In genomic region chr11:80173963-80174670, GRCm38 (mm10) we compare ENCODE assay signal across 30 mouse cellular contexts. TPM values are rescaled to one million over a fixed set of nuclear protein-coding genes. Genes with fewer than 3 reads are reported as not detected.
A peak's percentile ranks its signal among the peaks of the same experiment; 100 is the strongest.
DNase-seq lines count a peak whose midpoint lies in the region; ATAC-seq and TF ChIP-seq lines count a peak whose summit lies in the region.
"Had no signal": no experiment of that assay in that cellular context is flagged by ENCODE, and none has a peak within 500 bp of the region (broad histone marks: within the 10 kb centered on the region; RNA-seq: fewer than 3 reads in every experiment).

No protein-coding gene starts in this region.

- no peaks in the 10 kb centered on the region for H3K36me3 ChIP-seq in kidney, adult 2 months (ENCODE audit: control insufficient read depth, insufficient read depth, low read length)
- no peaks in the 10 kb centered on the region for H3K36me3 ChIP-seq in ES-Bruce4 (ENCODE audit: control insufficient read depth, insufficient read depth, low read length, poor library complexity, severe bottlenecking)
- H3K36me3 ChIP-seq in intestine, embryonic 16.5 days (ENCODE audit: control insufficient read depth, insufficient read depth, low read length), result no peaks in the 10 kb centered on the region
- no peaks in the 10 kb centered on the region for H3K36me3 ChIP-seq in stomach, postnatal 0 days (ENCODE audit: control insufficient read depth, insufficient read depth, low read length)
- H3K36me3 ChIP-seq: embryonic facial prominence, embryonic 12.5 days; forebrain, embryonic 10.5 days; forebrain, embryonic 15.5 days; heart, embryonic 13.5 days; hindbrain, embryonic 10.5 days; kidney, embryonic 15.5 days; neural tube, embryonic 12.5 days had no signal

- 0 out of 2 replicates have a peak, but pooled peaks have one; percentile 10 for TF ChIP-seq EP300 in ES-Bruce4 (IDR thresholded peaks at IDR 0.05; ENCODE audit: insufficient read depth, low read depth, low read length)
- no peak for TF ChIP-seq EP300 in stomach, postnatal 0 days (optimal IDR thresholded peaks at IDR 0.05)

- no peaks in the 10 kb centered on the region for H3K27me3 ChIP-seq in kidney, adult 2 months (replicated peaks; ENCODE audit: control insufficient read depth, insufficient read depth, low read length)
- no peaks in the 10 kb centered on the region for H3K27me3 ChIP-seq in ES-Bruce4 (ENCODE audit: control insufficient read depth, insufficient read depth, low read length, poor library complexity, severe bottlenecking)
- no peaks in the 10 kb centered on the region for H3K27me3 ChIP-seq in intestine, embryonic 16.5 days (replicated peaks; ENCODE audit: control insufficient read depth, insufficient read depth, low read length)
- no peaks in the 10 kb centered on the region for H3K27me3 ChIP-seq in stomach, postnatal 0 days (ENCODE audit: control insufficient read depth, insufficient read depth, low read length)
- H3K27me3 ChIP-seq: embryonic facial prominence, embryonic 12.5 days; forebrain, embryonic 15.5 days; heart, embryonic 13.5 days; kidney, embryonic 15.5 days had no signal

- DNase-seq in kidney, adult 2 months, result no peak
- DNase-seq in kidney, postnatal 14 days, result no peak
- peak; percentile 35 for DNase-seq in R1 (ENCODE audit: low read depth, low spot score)
- no peak for DNase-seq in natural killer cell, adult 2 months (ENCODE audit: low spot score in 2 of 2)
- no peak for DNase-seq in stomach, postnatal 0 days (ENCODE audit: low spot score)
- DNase-seq: adrenal gland, postnatal 10 days; cerebellum, adult 11-12 months; cerebellum, adult 9-11 months; embryo, embryonic 11 days; heart, postnatal 14 days; kidney, adult 11 months; kidney, postnatal 36 days; left cerebral cortex, postnatal 4 days; lung, embryonic 14.5 days; lung, postnatal 14 days; thymus, postnatal 4 days had no signal

- peak overlapping the region; percentile 21; the same call in 1 of the 2 replicates for H3K27ac ChIP-seq in kidney, adult 2 months (ENCODE audit: insufficient read depth, low read depth, low read length)
- peak overlapping the region; percentile 7; the same call in 1 of the 2 replicates for H3K27ac ChIP-seq in ES-Bruce4 (ENCODE audit: insufficient read depth, low read length)
- H3K27ac ChIP-seq in intestine, embryonic 16.5 days (ENCODE audit: low read length), result no peak overlapping the region
- no peak overlapping the region for H3K27ac ChIP-seq in stomach, postnatal 0 days (replicated peaks)
- H3K27ac ChIP-seq: embryonic facial prominence, embryonic 12.5 days; forebrain, embryonic 10.5 days; forebrain, embryonic 15.5 days; heart, embryonic 13.5 days; hindbrain, embryonic 10.5 days; kidney, embryonic 15.5 days; layer of hippocampus, adult 2 months; neural tube, embryonic 12.5 days had no signal

- H3K9me3 ChIP-seq in ES-Bruce4 (replicated peaks; ENCODE audit: control insufficient read depth, insufficient read depth, low read length, poor library complexity, severe bottlenecking), result no peaks in the 10 kb centered on the region
- H3K9me3 ChIP-seq in intestine, embryonic 16.5 days (ENCODE audit: control insufficient read depth, low read length), result no peaks in the 10 kb centered on the region
- no peaks in the 10 kb centered on the region for H3K9me3 ChIP-seq in stomach, postnatal 0 days (ENCODE audit: control insufficient read depth, low read length)
- H3K9me3 ChIP-seq: embryonic facial prominence, embryonic 12.5 days; forebrain, embryonic 10.5 days; forebrain, embryonic 15.5 days; heart, embryonic 13.5 days; hindbrain, embryonic 10.5 days; kidney, embryonic 15.5 days; neural tube, embryonic 12.5 days had no signal

- 79% methylated on average over 11 of the region's 11 CpGs for WGBS in kidney, adult 2 months
- WGBS in intestine, embryonic 16.5 days, result 71% methylated on average over 11 of the region's 11 CpGs
- WGBS in stomach, postnatal 0 days, result 74% methylated on average over 11 of the region's 11 CpGs

- H3K4me3 ChIP-seq in kidney, adult 2 months (ENCODE audit: insufficient read depth, low read depth, low read length), result no peak overlapping the region
- no peak overlapping the region for H3K4me3 ChIP-seq in ES-Bruce4 (ENCODE audit: low read depth, low read length)
- H3K4me3 ChIP-seq in intestine, embryonic 16.5 days (ENCODE audit: low read length), result no peak overlapping the region
- H3K4me3 ChIP-seq in stomach, postnatal 0 days (ENCODE audit: low read depth, low read length), result no peak overlapping the region
- H3K4me3 ChIP-seq: embryonic facial prominence, embryonic 12.5 days; forebrain, embryonic 10.5 days; forebrain, embryonic 15.5 days; heart, embryonic 13.5 days; hindbrain, embryonic 10.5 days; kidney, embryonic 15.5 days; layer of hippocampus, adult 2 months; neural tube, embryonic 12.5 days had no signal

- no peak overlapping the region for H3K4me2 ChIP-seq in intestine, embryonic 16.5 days (ENCODE audit: low read depth, low read length)
- H3K4me2 ChIP-seq in stomach, postnatal 0 days (replicated peaks; ENCODE audit: low read depth), result no peak overlapping the region
- H3K4me2 ChIP-seq: embryonic facial prominence, embryonic 12.5 days; forebrain, embryonic 15.5 days; heart, embryonic 13.5 days; kidney, embryonic 15.5 days; lung, embryonic 14.5 days; midbrain, embryonic 11.5 days; neural tube, embryonic 12.5 days had no signal

- no peak for TF ChIP-seq CTCF in kidney, adult 2 months (conservative IDR thresholded peaks at IDR 0.05; ENCODE audit: insufficient read depth, insufficient read length, low read depth, low read length)
- no peak for TF ChIP-seq CTCF in ES-Bruce4 (IDR thresholded peaks at IDR 0.05; ENCODE audit: low read depth, low read length)
- TF ChIP-seq CTCF in stomach, postnatal 0 days (IDR thresholded peaks at IDR 0.05; ENCODE audit: low read depth), result no peak

- peak; percentile 35 for ATAC-seq in intestine, embryonic 16.5 days
- no peak for ATAC-seq in CD4-positive, CD25-positive, alpha-beta regulatory T cell, adult 4 months
- no peak for ATAC-seq in stomach, postnatal 0 days (ENCODE audit: low FRiP score, low TSS enrichment)
- ATAC-seq: forebrain, embryonic 15.5 days; hindbrain, embryonic 16.5 days; midbrain, embryonic 16.5 days had no signal

- H3K4me1 ChIP-seq in kidney, adult 2 months (ENCODE audit: control insufficient read depth, insufficient read depth, low read length), result peaks cover 27% of the 10 kb centered on the region
- peaks cover 12% of the 10 kb centered on the region for H3K4me1 ChIP-seq in ES-Bruce4 (ENCODE audit: control insufficient read depth, insufficient read depth, low read length)
- peaks cover 2% of the 10 kb centered on the region; the same call in 1 of the 2 replicates for H3K4me1 ChIP-seq in intestine, embryonic 16.5 days (ENCODE audit: control insufficient read depth, insufficient read depth, low read length)
- H3K4me1 ChIP-seq in stomach, postnatal 0 days (replicated peaks; ENCODE audit: control insufficient read depth, insufficient read depth), result no peaks in the 10 kb centered on the region
- H3K4me1 ChIP-seq: embryonic facial prominence, embryonic 12.5 days; forebrain, embryonic 15.5 days; neural tube, embryonic 12.5 days had no signal

- no peak for TF ChIP-seq POLR2A in kidney, adult 2 months (IDR thresholded peaks at IDR 0.05; ENCODE audit: low read depth, low read length)
- no peak for TF ChIP-seq POLR2A in ES-Bruce4 (IDR thresholded peaks at IDR 0.05; ENCODE audit: insufficient read depth, low read length)

- no peak overlapping the region for H3K9ac ChIP-seq in ES-Bruce4 (ENCODE audit: low read depth, poor library complexity, severe bottlenecking)
- H3K9ac ChIP-seq in intestine, embryonic 16.5 days (ENCODE audit: low read depth, low read length), result no peak overlapping the region
- no peak overlapping the region for H3K9ac ChIP-seq in stomach, postnatal 0 days (ENCODE audit: low read length)
- H3K9ac ChIP-seq: embryonic facial prominence, embryonic 12.5 days; forebrain, embryonic 15.5 days; heart, embryonic 13.5 days; kidney, embryonic 15.5 days; lung, embryonic 14.5 days; neural tube, embryonic 12.5 days had no signal

RNA-seq across cellular contexts. Expression of gene Rnf135, which starts 9.5 kb away (rescaled TPM):
- polyA plus RNA-seq in kidney, adult 2 months (2012; rRNA removed), result 7.0 and 7.6 TPM in 2 replicates
- 4.5 and 5.3 TPM in 2 replicates for polyA plus RNA-seq in ES-Bruce4 (2011; ENCODE audit: insufficient read depth, insufficient read length, low read depth, missing spikeins)
- 11.7 and 11.8 TPM in 2 replicates for polyA plus RNA-seq in intestine, embryonic 16.5 days (2015; fragmentation: Nextera tagmentation; extraction: Ambion mirVana)
- 10 to 100 TPM in 1 of 2 experiments, 1 to 10 TPM in 1; 8.4 to 11.3 TPM for polyA plus RNA-seq in CD4-positive, CD25-positive, alpha-beta regulatory T cell, adult 4 months (2017; shearing (Covaris generic))
- polyA plus RNA-seq in stomach, postnatal 0 days (2015; fragmentation: Nextera tagmentation; extraction: Ambion mirVana), result 7.5 and 8.8 TPM in 2 replicates

RNA-seq across cellular contexts. Expression of gene Adap2, which starts 20.2 kb away (rescaled TPM):
- 25.9 and 26.8 TPM in 2 replicates for polyA plus RNA-seq in kidney, adult 2 months (2012; rRNA removed)
- 3.4 and 3.5 TPM in 2 replicates for polyA plus RNA-seq in ES-Bruce4 (2011; ENCODE audit: insufficient read depth, insufficient read length, low read depth, missing spikeins)
- polyA plus RNA-seq in intestine, embryonic 16.5 days (2015; fragmentation: Nextera tagmentation; extraction: Ambion mirVana), result 4.9 and 5.1 TPM in 2 replicates
- under 1 TPM in 1 of 2 experiments, not detected in 1; 0.17 TPM for polyA plus RNA-seq in CD4-positive, CD25-positive, alpha-beta regulatory T cell, adult 4 months (2017; shearing (Covaris generic))
- 3.6 and 5.4 TPM in 2 replicates for polyA plus RNA-seq in stomach, postnatal 0 days (2015; fragmentation: Nextera tagmentation; extraction: Ambion mirVana)

RNA-seq across cellular contexts. Expression of gene Tefm, which starts 32.1 kb away (rescaled TPM):
- polyA plus RNA-seq in kidney, adult 2 months (2012; rRNA removed), result 10.2 and 12.3 TPM in 2 replicates
- 31.2 and 37.3 TPM in 2 replicates for polyA plus RNA-seq in ES-Bruce4 (2011; ENCODE audit: insufficient read depth, insufficient read length, low read depth, missing spikeins)
- polyA plus RNA-seq in intestine, embryonic 16.5 days (2015; fragmentation: Nextera tagmentation; extraction: Ambion mirVana), result 28.8 and 33.1 TPM in 2 replicates
- polyA plus RNA-seq in CD4-positive, CD25-positive, alpha-beta regulatory T cell, adult 4 months (2017; shearing (Covaris generic)), result 10 to 100 TPM; 26.0 to 35.7 TPM
- polyA plus RNA-seq in stomach, postnatal 0 days (2015; fragmentation: Nextera tagmentation; extraction: Ambion mirVana), result 18.6 and 20.5 TPM in 2 replicates

RNA-seq across cellular contexts. Expression of gene Rhot1, which starts 34.7 kb away (rescaled TPM):
- 13.7 and 18.3 TPM in 2 replicates for polyA plus RNA-seq in kidney, adult 2 months (2012; rRNA removed)
- polyA plus RNA-seq in ES-Bruce4 (2011; ENCODE audit: insufficient read depth, insufficient read length, low read depth, missing spikeins), result 52.5 and 52.9 TPM in 2 replicates
- 36.8 and 38.0 TPM in 2 replicates for polyA plus RNA-seq in intestine, embryonic 16.5 days (2015; fragmentation: Nextera tagmentation; extraction: Ambion mirVana)
- 10 to 100 TPM; 25.1 to 28.2 TPM for polyA plus RNA-seq in CD4-positive, CD25-positive, alpha-beta regulatory T cell, adult 4 months (2017; shearing (Covaris generic))
- 28.4 and 30.4 TPM in 2 replicates for polyA plus RNA-seq in stomach, postnatal 0 days (2015; fragmentation: Nextera tagmentation; extraction: Ambion mirVana)

Comparison
In these comparisons a context has a peak if more than half of its experiments do, and no peak if none do; other contexts are left out.
1. H3K27ac ChIP-seq: peak in kidney, adult 2 months (single experiment) and ES-Bruce4 (single experiment); none in intestine, embryonic 16.5 days (single experiment) and stomach, postnatal 0 days (single experiment).